ENCODE assay signal across 21 mouse cellular contexts in genomic region chr15:82350349-82350748, GRCm38 (mm10). TPM values are rescaled to one million over a fixed set of nuclear protein-coding genes. Genes with fewer than 3 reads are reported as not detected.
A peak's percentile ranks its signal among the peaks of the same experiment; 100 is the strongest.
DNase-seq lines count a peak whose midpoint lies in the region; ATAC-seq and TF ChIP-seq lines count a peak whose summit lies in the region.
"Had no signal": no experiment of that assay in that cellular context is flagged by ENCODE, and none has a peak within 500 bp of the region (broad histone marks: within the 10 kb centered on the region; RNA-seq: fewer than 3 reads in every experiment).

No protein-coding gene starts in this region.

- H3K79me2 ChIP-seq in MEL (ENCODE audit: control insufficient read depth, insufficient read depth, low read length, poor library complexity) = peaks cover 39% of the 10 kb centered on the region

- no peak overlapping the region for H3K9ac ChIP-seq in MEL (ENCODE audit: control insufficient read depth, low read depth, low read length, poor library complexity, severe bottlenecking)
- H3K9ac ChIP-seq in liver, embryonic 11.5 days (ENCODE audit: low read depth, low read length) = no peak overlapping the region
- H3K9ac ChIP-seq in liver, postnatal 0 days (replicated peaks) = no peak overlapping the region; the same call in 1 of the 2 replicates
- H3K9ac ChIP-seq in midbrain, postnatal 0 days (replicated peaks; ENCODE audit: low read length, poor library complexity, severe bottlenecking) = no peak overlapping the region
- H3K9ac ChIP-seq: embryonic facial prominence, embryonic 15.5 days; forebrain, embryonic 15.5 days; heart, embryonic 12.5 days; hindbrain, embryonic 14.5 days had no signal

- ATAC-seq in liver, embryonic 11.5 days (replicated peaks; ENCODE audit: low FRiP score) = no peak
- no peak for ATAC-seq in liver, postnatal 0 days
- ATAC-seq in midbrain, postnatal 0 days (ENCODE audit: low FRiP score) = no peak
- ATAC-seq in inflammation-experienced regulatory T-cells, adult 6 months = no peak
- ATAC-seq: CD4-positive, CD25-positive, alpha-beta regulatory T cell, adult 4 months; forebrain, embryonic 15.5 days had no signal

- WGBS in kidney, adult 2 months = 71% methylated on average over 4 of the region's 4 CpGs
- WGBS in liver, embryonic 11.5 days = 72% methylated on average over 4 of the region's 4 CpGs
- 67% methylated on average over 4 of the region's 4 CpGs for WGBS in liver, postnatal 0 days (ENCODE audit: insufficient replicate concordance)
- 88% methylated on average over 4 of the region's 4 CpGs for WGBS in midbrain, postnatal 0 days

- DNase-seq in kidney, adult 2 months = no peak
- DNase-seq in kidney, postnatal 4 days = no peak
- peak; percentile 13 for DNase-seq in MEL (ENCODE audit: low read depth, low spot score)
- DNase-seq in liver, embryonic 11.5 days (ENCODE audit: low spot score) = no peak
- DNase-seq in liver, postnatal 0 days = no peak
- DNase-seq in midbrain, postnatal 0 days (ENCODE audit: low spot score) = no peak
- no peak for DNase-seq in yolk sac, embryonic 10.5 days (ENCODE audit: low spot score)
- DNase-seq: adrenal gland, postnatal 25 days; cerebellum, adult 8-10 months; gastrocnemius, postnatal 10 days; heart, postnatal 14 days; kidney, adult 11 months; layer of hippocampus, adult 9-11 months had no signal

- TF ChIP-seq POLR2A in kidney, adult 2 months (IDR thresholded peaks at IDR 0.05; ENCODE audit: low read depth, low read length) = no peak
- no peak for TF ChIP-seq POLR2A in MEL (IDR thresholded peaks at IDR 0.05; ENCODE audit: control insufficient read depth in 1 of 2, insufficient read depth in 1 of 2, low read depth in 1 of 2, low read length in 2 of 2, poor library complexity in 1 of 2)

- TF ChIP-seq EP300 in MEL (IDR thresholded peaks at IDR 0.05; ENCODE audit: low read depth in 1 of 2, low read length in 2 of 2) = no peak
- no peak for TF ChIP-seq EP300 in liver, postnatal 0 days (IDR thresholded peaks at IDR 0.05; ENCODE audit: low read depth)

- H3K27me3 ChIP-seq in kidney, adult 2 months (replicated peaks; ENCODE audit: control insufficient read depth, insufficient read depth, low read length) = no peaks in the 10 kb centered on the region
- no peaks in the 10 kb centered on the region for H3K27me3 ChIP-seq in MEL (ENCODE audit: control insufficient read depth in 1 of 2, insufficient read depth in 2 of 2, low read length in 2 of 2)
- no peaks in the 10 kb centered on the region for H3K27me3 ChIP-seq in liver, embryonic 11.5 days (replicated peaks; ENCODE audit: control insufficient read depth, insufficient read depth, low read length)
- H3K27me3 ChIP-seq in liver, postnatal 0 days (ENCODE audit: insufficient read depth, low read length) = no peaks in the 10 kb centered on the region
- H3K27me3 ChIP-seq in midbrain, postnatal 0 days (ENCODE audit: insufficient read depth, low read length) = no peaks in the 10 kb centered on the region
- H3K27me3 ChIP-seq: embryonic facial prominence, embryonic 15.5 days; forebrain, embryonic 15.5 days; heart, embryonic 12.5 days had no signal

- no peak overlapping the region for H3K4me3 ChIP-seq in kidney, adult 2 months (ENCODE audit: insufficient read depth, low read depth, low read length)
- H3K4me3 ChIP-seq in MEL (ENCODE audit: control insufficient read depth in 1 of 2, insufficient read depth in 1 of 2, low read depth in 2 of 2, low read length in 2 of 2) = no peak overlapping the region
- H3K4me3 ChIP-seq in liver, embryonic 11.5 days (ENCODE audit: low read depth, low read length) = no peak overlapping the region
- H3K4me3 ChIP-seq in liver, postnatal 0 days (ENCODE audit: low read depth, low read length) = no peak overlapping the region
- H3K4me3 ChIP-seq in midbrain, postnatal 0 days (ENCODE audit: low read depth, low read length) = no peak overlapping the region
- H3K4me3 ChIP-seq: embryonic facial prominence, embryonic 15.5 days; forebrain, embryonic 15.5 days; heart, embryonic 12.5 days had no signal

- no peak for TF ChIP-seq RAD21 in MEL (IDR thresholded peaks at IDR 0.05; ENCODE audit: low read depth, low read length)

- peaks cover 3% of the 10 kb centered on the region; the same call in 1 of the 2 replicates for H3K36me3 ChIP-seq in kidney, adult 2 months (ENCODE audit: control insufficient read depth, insufficient read depth, low read length)
- peaks cover 0 to 39% of the 10 kb centered on the region in 2 experiments; a peak in 2 of 4 replicates for H3K36me3 ChIP-seq in MEL (ENCODE audit: control insufficient read depth in 1 of 2, insufficient read depth in 2 of 2, low read length in 2 of 2)
- peaks cover 18% of the 10 kb centered on the region for H3K36me3 ChIP-seq in liver, embryonic 11.5 days (ENCODE audit: control insufficient read depth, insufficient read depth, low read length)
- peaks cover 33% of the 10 kb centered on the region for H3K36me3 ChIP-seq in liver, postnatal 0 days (replicated peaks; ENCODE audit: insufficient read depth, low read length)
- H3K36me3 ChIP-seq in midbrain, postnatal 0 days (ENCODE audit: insufficient read depth, low read length) = peaks cover 28% of the 10 kb centered on the region

- H3K4me1 ChIP-seq in kidney, adult 2 months (ENCODE audit: control insufficient read depth, insufficient read depth, low read length) = peaks cover 31% of the 10 kb centered on the region
- peaks cover 12 to 44% of the 10 kb centered on the region in 2 experiments for H3K4me1 ChIP-seq in MEL (ENCODE audit: control insufficient read depth in 1 of 2, insufficient read depth in 2 of 2, low read length in 2 of 2)
- peaks cover 45% of the 10 kb centered on the region for H3K4me1 ChIP-seq in liver, embryonic 11.5 days (replicated peaks; ENCODE audit: control insufficient read depth, insufficient read depth, low read length)
- H3K4me1 ChIP-seq in liver, postnatal 0 days (ENCODE audit: insufficient read depth) = peaks cover 51% of the 10 kb centered on the region
- peaks cover 13% of the 10 kb centered on the region; the same call in 1 of the 2 replicates for H3K4me1 ChIP-seq in midbrain, postnatal 0 days (ENCODE audit: insufficient read depth, low read length)

- TF ChIP-seq CTCF in kidney, adult 2 months (conservative IDR thresholded peaks at IDR 0.05; ENCODE audit: insufficient read depth, insufficient read length, low read depth, low read length) = peak; percentile 22; the same call in 1 of the 2 replicates
- no peak for TF ChIP-seq CTCF in MEL (IDR thresholded peaks at IDR 0.05 in 2 of 3, conservative IDR thresholded peaks at IDR 0.05 in 1 of 3; ENCODE audit: control insufficient read depth in 1 of 3, insufficient read depth in 1 of 3, low read depth in 2 of 3, low read length in 3 of 3, poor library complexity in 1 of 3, severe bottlenecking in 1 of 3)
- TF ChIP-seq CTCF in liver, postnatal 0 days (IDR thresholded peaks at IDR 0.05; ENCODE audit: low read depth) = peak; percentile 27; the same call in 1 of the 2 replicates
- TF ChIP-seq CTCF in midbrain, postnatal 0 days (IDR thresholded peaks at IDR 0.05) = no peak

- no peak overlapping the region for H3K4me2 ChIP-seq in liver, embryonic 11.5 days
- no peak overlapping the region for H3K4me2 ChIP-seq in liver, postnatal 0 days (ENCODE audit: low read depth, low read length)
- no peak overlapping the region for H3K4me2 ChIP-seq in midbrain, postnatal 0 days (ENCODE audit: low read depth, low read length, poor library complexity, severe bottlenecking)
- H3K4me2 ChIP-seq: embryonic facial prominence, embryonic 15.5 days; forebrain, embryonic 15.5 days; heart, embryonic 12.5 days; hindbrain, embryonic 14.5 days; midbrain, embryonic 11.5 days had no signal

- H3K27ac ChIP-seq in kidney, adult 2 months (ENCODE audit: insufficient read depth, low read depth, low read length) = no peak overlapping the region
- no peak overlapping the region for H3K27ac ChIP-seq in MEL (ENCODE audit: control insufficient read depth, low read depth, low read length)
- peak overlapping the region; percentile 65; the same call in 1 of the 2 replicates for H3K27ac ChIP-seq in liver, embryonic 11.5 days (ENCODE audit: low read depth, low read length)
- H3K27ac ChIP-seq in liver, postnatal 0 days (ENCODE audit: low read depth) = peak overlapping the region; percentile 88
- H3K27ac ChIP-seq in midbrain, postnatal 0 days (ENCODE audit: low read depth, low read length) = no peak overlapping the region
- H3K27ac ChIP-seq: embryonic facial prominence, embryonic 15.5 days; forebrain, embryonic 15.5 days; hindbrain, embryonic 14.5 days; macrophage had no signal

- no peaks in the 10 kb centered on the region for H3K9me3 ChIP-seq in MEL (replicated peaks; ENCODE audit: insufficient read depth, low read length)
- no peaks in the 10 kb centered on the region for H3K9me3 ChIP-seq in liver, embryonic 11.5 days (ENCODE audit: control insufficient read depth, low read length)
- H3K9me3 ChIP-seq in liver, postnatal 0 days (ENCODE audit: low read length) = no peaks in the 10 kb centered on the region
- H3K9me3 ChIP-seq in midbrain, postnatal 0 days (ENCODE audit: low read length) = no peaks in the 10 kb centered on the region
- H3K9me3 ChIP-seq: embryonic facial prominence, embryonic 15.5 days; forebrain, embryonic 15.5 days; heart, embryonic 12.5 days had no signal

RNA-seq across cellular contexts. Expression of gene Ndufa6, which starts 3.8 kb away (rescaled TPM):
- polyA plus RNA-seq in kidney, adult 2 months (2012; rRNA removed) = 632 and 646 TPM in 2 replicates
- total RNA-seq in MEL (2012; rRNA removed) = 377 and 417 TPM in 2 replicates
- 100 to 1,000 TPM in 1 of 2 experiments, not detected in 1; 235 TPM for polyA plus RNA-seq in MEL (2012; ENCODE audit: insufficient read depth in 1 of 2, insufficient read length in 2 of 2, low read depth in 1 of 2, low replicate concordance in 2 of 2, missing spikeins in 1 of 2)
- 432 and 467 TPM in 2 replicates for polyA plus RNA-seq in liver, embryonic 11.5 days (2014; fragmentation: Nextera tagmentation; extraction: Ambion mirVana)
- 642 and 691 TPM in 2 replicates for polyA plus RNA-seq in liver, postnatal 0 days (2015; fragmentation: Nextera tagmentation; extraction: Ambion mirVana)
- total RNA-seq in midbrain, postnatal 0 days (2014; rRNA removed) = 241 and 287 TPM in 2 replicates
- 481 and 482 TPM in 2 replicates for polyA plus RNA-seq in midbrain, postnatal 0 days (2015; fragmentation: Nextera tagmentation; extraction: Ambion mirVana)
- 100 to 1,000 TPM; 393 to 568 (median 531) TPM for polyA plus RNA-seq in inflammation-experienced regulatory T-cells, adult 6 months (2017; shearing (Covaris generic))

RNA-seq across cellular contexts. Expression of gene Smdt1, which starts 11.6 kb away (rescaled TPM):
- polyA plus RNA-seq in kidney, adult 2 months (2012; rRNA removed) = 316 and 376 TPM in 2 replicates
- 111 and 132 TPM in 2 replicates for total RNA-seq in MEL (2012; rRNA removed)
- polyA plus RNA-seq in MEL (2012; ENCODE audit: insufficient read depth in 1 of 2, insufficient read length in 2 of 2, low read depth in 1 of 2, low replicate concordance in 2 of 2, missing spikeins in 1 of 2) = 100 to 1,000 TPM in 1 of 2 experiments, not detected in 1; 159 TPM
- polyA plus RNA-seq in liver, embryonic 11.5 days (2014; fragmentation: Nextera tagmentation; extraction: Ambion mirVana) = 218 and 233 TPM in 2 replicates
- polyA plus RNA-seq in liver, postnatal 0 days (2015; fragmentation: Nextera tagmentation; extraction: Ambion mirVana) = 145 and 151 TPM in 2 replicates
- 186 and 226 TPM in 2 replicates for total RNA-seq in midbrain, postnatal 0 days (2014; rRNA removed)
- polyA plus RNA-seq in midbrain, postnatal 0 days (2015; fragmentation: Nextera tagmentation; extraction: Ambion mirVana) = 352 and 383 TPM in 2 replicates
- polyA plus RNA-seq in inflammation-experienced regulatory T-cells, adult 6 months (2017; shearing (Covaris generic)) = 100 to 1,000 TPM; 101 to 149 (median 103) TPM

RNA-seq across cellular contexts. Expression of gene Pheta2, which starts 11.6 kb away (rescaled TPM):
- polyA plus RNA-seq in kidney, adult 2 months (2012; rRNA removed) = 0.45 and 0.52 TPM in 2 replicates
- total RNA-seq in MEL (2012; rRNA removed) = 25.1 and 34.9 TPM in 2 replicates
- 10 to 100 TPM in 1 of 2 experiments, not detected in 1; 39.3 TPM for polyA plus RNA-seq in MEL (2012; ENCODE audit: insufficient read depth in 1 of 2, insufficient read length in 2 of 2, low read depth in 1 of 2, low replicate concordance in 2 of 2, missing spikeins in 1 of 2)
- polyA plus RNA-seq in liver, embryonic 11.5 days (2014; fragmentation: Nextera tagmentation; extraction: Ambion mirVana) = 34.0 and 35.4 TPM in 2 replicates
- 16.1 and 17.5 TPM in 2 replicates for polyA plus RNA-seq in liver, postnatal 0 days (2015; fragmentation: Nextera tagmentation; extraction: Ambion mirVana)
- 0.28 and 1.5 TPM in 2 replicates for total RNA-seq in midbrain, postnatal 0 days (2014; rRNA removed)
- polyA plus RNA-seq in midbrain, postnatal 0 days (2015; fragmentation: Nextera tagmentation; extraction: Ambion mirVana) = 0.82 and 0.88 TPM in 2 replicates
- 1 to 10 TPM; 2.7 to 5.1 (median 4.0) TPM for polyA plus RNA-seq in inflammation-experienced regulatory T-cells, adult 6 months (2017; shearing (Covaris generic))

RNA-seq across cellular contexts. Expression of gene Naga, which starts 11.6 kb away (rescaled TPM):
- polyA plus RNA-seq in kidney, adult 2 months (2012; rRNA removed) = 200 and 242 TPM in 2 replicates
- total RNA-seq in MEL (2012; rRNA removed) = 23.9 and 26.4 TPM in 2 replicates
- polyA plus RNA-seq in MEL (2012; ENCODE audit: insufficient read depth in 1 of 2, insufficient read length in 2 of 2, low read depth in 1 of 2, low replicate concordance in 2 of 2, missing spikeins in 1 of 2) = 10 to 100 TPM in 1 of 2 experiments, not detected in 1; 59.5 TPM
- 33.7 and 37.2 TPM in 2 replicates for polyA plus RNA-seq in liver, embryonic 11.5 days (2014; fragmentation: Nextera tagmentation; extraction: Ambion mirVana)
- polyA plus RNA-seq in liver, postnatal 0 days (2015; fragmentation: Nextera tagmentation; extraction: Ambion mirVana) = 34.6 TPM in 2 replicates
- 36.6 and 38.0 TPM in 2 replicates for total RNA-seq in midbrain, postnatal 0 days (2014; rRNA removed)
- 25.0 and 30.8 TPM in 2 replicates for polyA plus RNA-seq in midbrain, postnatal 0 days (2015; fragmentation: Nextera tagmentation; extraction: Ambion mirVana)
- polyA plus RNA-seq in inflammation-experienced regulatory T-cells, adult 6 months (2017; shearing (Covaris generic)) = 10 to 100 TPM; 40.7 to 74.7 (median 50.9) TPM

RNA-seq across cellular contexts. Expression of gene Cyp2d22, which starts 29.7 kb away (rescaled TPM):
- polyA plus RNA-seq in kidney, adult 2 months (2012; rRNA removed) = 60.9 and 74.8 TPM in 2 replicates
- not detected in 2 replicates for total RNA-seq in MEL (2012; rRNA removed)
- polyA plus RNA-seq in MEL (2012; ENCODE audit: insufficient read depth in 1 of 2, insufficient read length in 2 of 2, low read depth in 1 of 2, low replicate concordance in 2 of 2, missing spikeins in 1 of 2) = under 1 TPM in 1 of 2 experiments, not detected in 1; 0.10 TPM
- polyA plus RNA-seq in liver, embryonic 11.5 days (2014; fragmentation: Nextera tagmentation; extraction: Ambion mirVana) = 6.8 and 7.0 TPM in 2 replicates
- 42.0 and 44.9 TPM in 2 replicates for polyA plus RNA-seq in liver, postnatal 0 days (2015; fragmentation: Nextera tagmentation; extraction: Ambion mirVana)
- 1.6 and 2.4 TPM in 2 replicates for total RNA-seq in midbrain, postnatal 0 days (2014; rRNA removed)
- polyA plus RNA-seq in midbrain, postnatal 0 days (2015; fragmentation: Nextera tagmentation; extraction: Ambion mirVana) = 1.7 and 2.2 TPM in 2 replicates
- polyA plus RNA-seq in inflammation-experienced regulatory T-cells, adult 6 months (2017; shearing (Covaris generic)) = 1 to 10 TPM in 2 of 3 experiments, not detected in 1; 2.6 to 3.5 TPM
- polyA plus RNA-seq: macrophage had no signal

Comparison
In these comparisons a context has a peak if more than half of its experiments do, and no peak if none do; other contexts are left out.
1. H3K27ac ChIP-seq: peak in liver, embryonic 11.5 days (single experiment) and liver, postnatal 0 days (single experiment); none in kidney, adult 2 months (single experiment), MEL (single experiment) and midbrain, postnatal 0 days (single experiment).
2. CTCF ChIP-seq: peak in kidney, adult 2 months (single experiment) and liver, postnatal 0 days (single experiment); none in MEL (0 of 3) and midbrain, postnatal 0 days (single experiment).